Mouse (Mus musculus): ENCODE measurements at regions not wholly inside any gene's neighbourhood (a gene's known extent, or its start where the extent isn't known, plus 50 kb on each side); places are given as distances from the start of the nearest gene placed in this dataset.

DNA sequence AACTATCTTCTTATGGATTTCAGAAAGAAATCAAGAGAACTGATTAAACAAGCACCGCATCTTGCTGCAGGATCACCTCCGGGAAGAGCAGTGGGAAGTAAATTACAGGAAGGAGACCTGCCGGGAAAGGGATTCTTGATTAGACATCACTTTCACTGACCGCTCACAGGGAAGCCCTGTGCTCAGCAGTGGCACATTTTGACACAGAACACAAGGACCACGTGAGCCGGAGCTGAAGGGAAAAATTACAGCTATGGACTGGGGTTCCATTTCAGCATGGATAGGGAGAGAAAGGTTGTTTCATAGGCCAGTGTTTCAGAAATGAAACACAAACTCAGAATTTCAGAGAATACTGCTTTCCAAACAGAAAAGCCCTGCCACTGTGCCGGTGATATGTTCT is 105.0 kb upstream of the Isl1 start:
- no peak overlapping the region for H3K4me2 ChIP-seq (ENCODE audit: low read depth)
- TF ChIP-seq POLR2AphosphoS2 (IDR thresholded peaks at IDR 0.05; ENCODE audit: insufficient read length, low read depth), result no peak
- TF ChIP-seq MAX (IDR thresholded peaks at IDR 0.05; ENCODE audit: low read depth), result no peak
- TF ChIP-seq MYOG (IDR thresholded peaks at IDR 0.05; ENCODE audit: control insufficient read depth in 1 of 3, insufficient read depth in 1 of 3, insufficient read length in 2 of 3, low read depth in 2 of 3), result no peak
- TF ChIP-seq CEBPB (IDR thresholded peaks at IDR 0.05; ENCODE audit: insufficient read depth, poor library complexity, severe bottlenecking), result no peak
- no peak for TF ChIP-seq TCF12 (IDR thresholded peaks at IDR 0.05; ENCODE audit: insufficient read depth, poor library complexity, severe bottlenecking)
- no peak for TF ChIP-seq USF1 (IDR thresholded peaks at IDR 0.05; ENCODE audit: low read depth)
- TF ChIP-seq MYOD1 (IDR thresholded peaks at IDR 0.05; ENCODE audit: control insufficient read depth in 1 of 3, insufficient read length in 2 of 3, low read depth in 2 of 3), result no peak
- no peak for TF ChIP-seq REST (IDR thresholded peaks at IDR 0.05; ENCODE audit: insufficient read depth, insufficient read length)
- no peak for TF ChIP-seq E2F4 (IDR thresholded peaks at IDR 0.05; ENCODE audit: insufficient read depth)
- no peak for TF ChIP-seq TCF3 (IDR thresholded peaks at IDR 0.05; ENCODE audit: insufficient read length, low read depth)
- TF ChIP-seq POLR2A (IDR thresholded peaks at IDR 0.05; ENCODE audit: insufficient read length, low read depth), result no peak
- TF ChIP-seq SRF (IDR thresholded peaks at IDR 0.05; ENCODE audit: control insufficient read depth, insufficient read length, low read depth), result no peak

DNA sequence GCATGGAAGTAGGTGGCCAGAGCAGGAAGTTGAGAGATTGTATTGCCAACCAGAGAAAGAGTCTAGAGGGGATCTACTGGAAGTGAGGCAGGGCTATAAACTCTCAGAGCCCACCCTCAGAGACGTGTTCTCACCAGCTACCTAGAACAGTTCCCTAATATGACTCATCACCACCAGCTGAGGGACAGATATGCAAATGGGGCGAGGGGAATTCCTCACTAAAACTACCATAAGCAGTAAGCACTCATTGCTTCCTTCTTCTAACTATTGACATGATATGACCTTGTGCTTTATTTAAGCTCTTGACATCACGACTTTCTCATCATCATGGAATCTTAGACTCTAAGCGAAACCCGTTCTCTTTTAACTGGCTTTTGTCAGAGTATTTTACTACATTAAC is 101.2 kb upstream of the Isl1 start:
- H3K27me3 ChIP-seq (ENCODE audit: control insufficient read depth, insufficient read depth, insufficient read length), result no peaks in the 10 kb centered on the region
- TF ChIP-seq POLR2A (IDR thresholded peaks at IDR 0.05; ENCODE audit: insufficient read length, low read depth), result no peak
- no peak for TF ChIP-seq E2F4 (IDR thresholded peaks at IDR 0.05; ENCODE audit: insufficient read depth)
- no peak for TF ChIP-seq SRF (IDR thresholded peaks at IDR 0.05; ENCODE audit: control insufficient read depth, insufficient read length, low read depth)
- TF ChIP-seq MYOD1 (IDR thresholded peaks at IDR 0.05; ENCODE audit: control insufficient read depth in 1 of 3, insufficient read length in 2 of 3, low read depth in 2 of 3), result no peak
- no peak for TF ChIP-seq MAX (IDR thresholded peaks at IDR 0.05; ENCODE audit: low read depth)
- no peak for TF ChIP-seq REST (IDR thresholded peaks at IDR 0.05; ENCODE audit: insufficient read depth, insufficient read length)
- no peak for TF ChIP-seq POLR2AphosphoS2 (IDR thresholded peaks at IDR 0.05; ENCODE audit: insufficient read length, low read depth)
- no peak for TF ChIP-seq USF1 (IDR thresholded peaks at IDR 0.05; ENCODE audit: low read depth)
- no peak for TF ChIP-seq MYOG (IDR thresholded peaks at IDR 0.05; ENCODE audit: control insufficient read depth in 1 of 3, insufficient read depth in 1 of 3, insufficient read length in 2 of 3, low read depth in 2 of 3)
- no peak for TF ChIP-seq TCF3 (IDR thresholded peaks at IDR 0.05; ENCODE audit: insufficient read length, low read depth)
- TF ChIP-seq TCF12 (IDR thresholded peaks at IDR 0.05; ENCODE audit: insufficient read depth, poor library complexity, severe bottlenecking), result no peak
- no peak for TF ChIP-seq CEBPB (IDR thresholded peaks at IDR 0.05; ENCODE audit: insufficient read depth, poor library complexity, severe bottlenecking)
- H3K4me2 ChIP-seq (ENCODE audit: low read depth), result no peak overlapping the region
- H3K36me3 ChIP-seq (ENCODE audit: control insufficient read depth, insufficient read depth), result no peaks in the 10 kb centered on the region
- H3K79me2 ChIP-seq (ENCODE audit: control insufficient read depth, insufficient read depth), result no peaks in the 10 kb centered on the region
- no peak overlapping the region for H3K4me3 ChIP-seq
- no peak overlapping the region for H3ac ChIP-seq (ENCODE audit: control insufficient read depth, insufficient read length)

More for the DNA sequence above, 105.0 kb upstream of the Isl1 start:
- Histone ChIP-seq H3K4me3 (no peak overlapping the region), H3ac (ENCODE audit: control insufficient read depth, insufficient read length) (no peak overlapping the region), H3K79me2 (ENCODE audit: control insufficient read depth, insufficient read depth) (no peaks in the 10 kb centered on the region), H3K36me3 (ENCODE audit: control insufficient read depth, insufficient read depth) (no peaks in the 10 kb centered on the region), H3K27me3 (ENCODE audit: control insufficient read depth, insufficient read depth, insufficient read length) (no peaks in the 10 kb centered on the region)

Measured in myocyte (in vitro differentiated cells).